Mouse (Mus musculus) gastrocnemius, postnatal 10 days (tissue): ENCODE measurements around the gene Hoxb8. TPM values are rescaled to one million over a fixed set of nuclear protein-coding genes. Genes with fewer than 3 reads are reported as not detected.

ENCODE experiments used
- DNase-seq: peaks from one replicate; pipeline ENCODE4 v3.0.0; 2021; ENCODE audit warnings: mixed read lengths
- long read RNA-seq, 2 experiments: library from polyadenylated mRNA; stranded (forward); transcript quantifications; one replicate each; pipeline ENCODE4 v2.0.0; 2021
- total RNA-seq, 2 experiments: library from RNA; stranded (reverse); gene quantifications; 2 replicates each; pipeline ENCODE4 v1.2.3; 2021

Hoxb8 gene
- 1 to 10 TPM in 1 of 2 experiments, under 1 TPM in 1; 0.92 to 1.9 TPM for total RNA-seq
- long read RNA-seq, experiment 1: 0 reads
- long read RNA-seq, experiment 2: 0 reads

- DNase-seq: no peak
Measured at GRCm38 (mm10) chr11:96281855-96282570, at the start of gene Hoxb8. Gene Hoxb8 (plus strand): TSS chr11:96281905.

GRCm38 (mm10) chr11:96234906-96235305 lies 46.8 kb upstream of the Hoxb8 start:
- DNase-seq: peak; percentile 60

GRCm38 (mm10) chr11:96240211-96240610 lies 41.5 kb upstream of the Hoxb8 start:
- peak; percentile 47 for DNase-seq

GRCm38 (mm10) chr11:96250901-96251300 lies 30.8 kb upstream of the Hoxb8 start:
- DNase-seq: no peak

GRCm38 (mm10) chr11:96251480-96252031 lies 30.1 kb upstream of the Hoxb8 start:
- peak; percentile 7 for DNase-seq

GRCm38 (mm10) chr11:96252541-96253120 lies 29.1 kb upstream of the Hoxb8 start:
- no peak for DNase-seq

- no peak for DNase-seq
Measured at GRCm38 (mm10) chr11:96254221-96254620, 27.5 kb upstream of the Hoxb8 start.

- no peak for DNase-seq
Measured at GRCm38 (mm10) chr11:96255111-96255995, 26.4 kb upstream of the Hoxb8 start.

- no peak for DNase-seq
Measured at GRCm38 (mm10) chr11:96255996-96256445, 25.7 kb upstream of the Hoxb8 start.

GRCm38 (mm10) chr11:96257141-96257540 lies 24.6 kb upstream of the Hoxb8 start:
- DNase-seq: no peak

- DNase-seq: no peak
Measured at GRCm38 (mm10) chr11:96259038-96259437, 22.7 kb upstream of the Hoxb8 start.

- DNase-seq: no peak
Measured at GRCm38 (mm10) chr11:96259511-96259910, 22.2 kb upstream of the Hoxb8 start.

- no peak for DNase-seq
Measured at GRCm38 (mm10) chr11:96260310-96260970, 21.3 kb upstream of the Hoxb8 start.

GRCm38 (mm10) chr11:96261323-96261890 lies 20.3 kb upstream of the Hoxb8 start:
- peak; percentile 77 for DNase-seq

- no peak for DNase-seq
Measured at GRCm38 (mm10) chr11:96262262-96262830, 19.4 kb upstream of the Hoxb8 start.

- DNase-seq: no peak
Measured at GRCm38 (mm10) chr11:96263636-96264389, 17.9 kb upstream of the Hoxb8 start.

GRCm38 (mm10) chr11:96264390-96265020 lies 17.2 kb upstream of the Hoxb8 start:
- no peak for DNase-seq

GRCm38 (mm10) chr11:96265954-96266353 lies 15.8 kb upstream of the Hoxb8 start:
- DNase-seq: no peak

GRCm38 (mm10) chr11:96267021-96267920 lies 14.4 kb upstream of the Hoxb8 start:
- DNase-seq: no peak
